Mouse (Mus musculus) gonadal fat pad, adult 2 months (tissue): Measurements from ENCODE around the gene Lrrc49. TPM values are rescaled to one million over a fixed set of nuclear protein-coding genes. Genes with fewer than 3 reads are reported as not detected.

Experiments used
- DNase-seq: peaks from one replicate; pipeline ENCODE4 v3.0.0-alpha.2; 2012; ENCODE audit warnings: low read depth
- polyA plus RNA-seq: library from polyadenylated mRNA; depleted of rRNA; stranded (reverse); fragments of >200 nt; gene quantifications from 2 replicates; pipeline ENCODE4 v1.2.3, GENCODE M21; 2012

Lrrc49 gene
- polyA plus RNA-seq, 1 experiment = 3.5 TPM

GRCm38 (mm10) chr9:60676429-60676828 lies 11.5 kb downstream of the Lrrc49 start:
- DNase-seq = no peak

DNA sequence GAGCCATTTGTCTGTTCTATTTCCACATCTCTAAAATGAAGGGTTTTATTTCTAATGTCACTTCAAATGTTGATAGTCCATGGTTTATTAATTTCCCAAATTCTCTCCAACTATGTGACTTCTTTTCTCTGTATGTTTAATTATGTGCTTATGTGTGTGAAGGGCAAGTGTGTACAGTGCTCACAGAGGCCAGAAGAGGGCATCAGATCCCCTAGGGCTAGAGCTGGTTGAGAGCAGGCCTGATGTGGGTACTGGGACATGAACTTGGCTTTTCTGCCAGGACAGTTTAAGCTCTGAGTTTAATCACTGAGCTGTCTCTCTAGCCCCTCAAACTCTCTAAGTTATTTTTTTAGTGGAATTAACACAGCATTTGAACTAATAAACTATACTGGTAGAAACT lies 13.2 kb downstream of the Lrrc49 start:
- DNase-seq = no peak

GRCm38 (mm10) chr9:60672568-60672967 lies 15.4 kb downstream of the Lrrc49 start:
- DNase-seq = no peak

GRCm38 (mm10) chr9:60668886-60669285 lies 19.1 kb downstream of the Lrrc49 start:
- no peak for DNase-seq

DNA sequence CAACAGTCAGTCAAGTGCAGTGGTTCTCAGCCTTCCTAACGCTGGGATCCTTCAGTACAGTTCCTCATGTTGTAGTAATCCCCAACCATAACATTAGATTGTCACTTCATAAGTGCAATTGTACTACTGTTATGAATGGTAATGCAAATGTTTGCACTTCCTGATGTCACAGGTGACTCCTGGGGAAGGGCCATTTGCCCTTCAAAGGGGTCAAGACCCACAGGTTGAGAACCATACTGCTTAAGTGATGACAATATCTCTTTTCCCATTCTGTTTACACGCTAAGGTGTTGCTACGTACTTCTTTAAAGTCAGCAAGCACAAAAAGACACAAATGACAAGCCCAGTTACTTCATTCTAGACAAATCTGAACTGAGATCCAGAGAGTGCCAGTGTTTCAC lies 22.4 kb downstream of the Lrrc49 start:
- no peak for DNase-seq

DNA sequence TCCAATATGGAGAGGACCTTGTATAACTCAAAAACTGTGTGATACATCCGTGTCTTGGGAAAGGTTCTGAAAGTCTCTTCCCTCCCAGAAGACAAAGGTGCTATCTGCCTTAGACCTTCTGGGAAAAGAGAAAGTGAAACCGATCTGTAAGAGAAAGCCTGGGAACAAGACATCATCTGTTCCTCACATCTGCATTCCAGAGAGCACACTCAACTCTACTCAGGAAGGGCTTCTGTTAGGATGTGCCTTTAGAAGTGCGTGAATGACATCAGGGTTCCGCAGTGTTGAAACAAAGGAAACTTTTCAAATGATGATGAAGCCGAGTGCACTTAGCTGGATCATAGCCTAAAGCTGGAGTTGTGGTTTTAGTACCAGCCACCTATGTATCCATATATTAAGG lies 23.1 kb downstream of the Lrrc49 start:
- no peak for DNase-seq

DNA sequence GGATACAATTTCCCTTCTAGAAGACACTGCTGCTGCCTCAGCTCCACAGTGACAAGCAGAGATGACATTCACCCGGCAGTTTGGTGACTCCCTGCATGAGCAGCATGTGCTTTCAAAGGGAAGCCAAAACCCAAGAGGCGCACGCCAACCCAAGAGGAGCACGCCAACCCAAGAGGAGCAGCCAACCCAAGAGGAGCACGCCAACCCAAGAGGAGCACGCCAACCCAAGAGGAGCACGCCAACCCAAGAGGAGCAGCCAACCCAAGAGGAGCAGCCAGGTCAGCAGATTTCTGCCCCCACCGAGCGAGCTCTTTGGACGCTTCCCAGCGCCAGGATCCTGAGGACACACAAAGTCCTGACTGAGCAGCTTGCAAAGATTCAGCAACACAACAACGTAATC lies 23.6 kb downstream of the Lrrc49 start:
- DNase-seq = no peak

DNA sequence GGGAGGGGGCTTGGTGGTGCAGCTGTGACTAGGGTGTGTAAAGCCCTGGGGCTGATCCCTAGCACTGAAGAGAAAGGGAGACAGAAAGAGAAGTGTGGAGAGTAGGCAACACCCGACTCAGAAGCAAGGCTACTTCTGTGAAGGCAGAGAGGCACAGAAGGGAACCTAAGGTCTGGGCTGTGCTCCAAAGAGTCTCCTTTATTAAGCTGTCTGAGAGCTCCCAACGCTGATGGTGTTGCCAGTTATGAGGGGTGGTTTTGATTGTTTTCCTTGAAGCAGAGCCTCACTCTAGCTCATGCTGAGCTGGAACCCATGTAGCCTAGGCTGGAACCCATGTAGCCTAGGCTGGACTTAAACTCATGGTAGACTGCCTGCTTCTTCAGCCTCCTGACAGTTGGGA lies 25.0 kb downstream of the Lrrc49 start:
- DNase-seq = no peak

- no peak for DNase-seq
These were observed 34.4 kb downstream of the Lrrc49 start for GRCm38 (mm10) chr9:60653582-60653981.

DNA sequence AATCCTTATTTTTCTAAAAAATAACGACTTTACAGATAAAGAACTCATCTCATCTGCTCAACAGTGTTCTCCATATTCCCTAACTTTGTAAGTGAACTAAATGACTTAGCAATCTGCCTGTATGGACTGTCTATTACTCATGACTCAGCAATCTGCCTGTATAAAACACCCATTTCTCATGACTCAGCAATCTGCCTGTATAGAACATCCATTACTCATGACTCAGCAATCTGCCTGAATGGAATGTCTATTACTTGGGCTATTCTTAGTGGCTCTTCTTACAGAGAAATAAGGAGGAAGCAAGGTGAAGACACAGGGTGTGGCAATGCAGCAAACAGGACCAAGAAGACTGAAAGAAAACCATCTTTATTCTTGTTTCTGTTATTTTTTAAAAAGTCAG lies 34.8 kb downstream of the Lrrc49 start:
- no peak for DNase-seq

- DNase-seq = no peak
These were observed 37.7 kb downstream of the Lrrc49 start for GRCm38 (mm10) chr9:60650277-60650676.

GRCm38 (mm10) chr9:60648981-60649975 lies 38.7 kb downstream of the Lrrc49 start:
- DNase-seq = no peak

GRCm38 (mm10) chr9:60633601-60634000 lies 54.4 kb downstream of the Lrrc49 start:
- no peak for DNase-seq

GRCm38 (mm10) chr9:60626311-60626791 lies 61.6 kb downstream of the Lrrc49 start:
- no peak for DNase-seq

GRCm38 (mm10) chr9:60625895-60626294 lies 62.1 kb downstream of the Lrrc49 start:
- DNase-seq = no peak

GRCm38 (mm10) chr9:60616946-60617345 lies 71.0 kb downstream of the Lrrc49 start:
- no peak for DNase-seq

GRCm38 (mm10) chr9:60616359-60616758 lies 71.6 kb downstream of the Lrrc49 start:
- no peak for DNase-seq

- DNase-seq = no peak
These were observed 75.7 kb downstream of the Lrrc49 start for GRCm38 (mm10) chr9:60612260-60612659.

DNA sequence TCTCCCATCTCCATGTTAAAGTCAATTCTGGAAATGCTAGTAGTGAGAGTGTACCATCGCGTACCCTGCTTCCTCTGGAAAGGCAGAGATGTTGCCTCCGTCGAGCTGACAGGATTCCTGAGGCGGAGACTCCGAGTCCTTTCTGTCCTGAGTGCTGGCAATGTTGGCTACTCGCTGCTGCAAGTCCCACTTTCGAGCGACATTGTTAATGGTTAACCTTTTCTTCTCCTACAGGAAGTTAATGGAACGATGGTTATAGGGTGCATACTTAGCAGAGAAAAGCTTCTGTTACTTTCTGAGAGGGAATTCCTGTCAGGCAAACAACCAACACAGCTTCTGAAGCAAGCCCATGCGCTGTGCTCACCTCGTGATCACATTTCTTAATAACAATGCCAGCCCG lies 77.8 kb downstream of the Lrrc49 start:
- no peak for DNase-seq

GRCm38 (mm10) chr9:60608857-60609256 lies 79.1 kb downstream of the Lrrc49 start:
- no peak for DNase-seq

GRCm38 (mm10) chr9:60608086-60608485 lies 79.9 kb downstream of the Lrrc49 start:
- no peak for DNase-seq

DNA sequence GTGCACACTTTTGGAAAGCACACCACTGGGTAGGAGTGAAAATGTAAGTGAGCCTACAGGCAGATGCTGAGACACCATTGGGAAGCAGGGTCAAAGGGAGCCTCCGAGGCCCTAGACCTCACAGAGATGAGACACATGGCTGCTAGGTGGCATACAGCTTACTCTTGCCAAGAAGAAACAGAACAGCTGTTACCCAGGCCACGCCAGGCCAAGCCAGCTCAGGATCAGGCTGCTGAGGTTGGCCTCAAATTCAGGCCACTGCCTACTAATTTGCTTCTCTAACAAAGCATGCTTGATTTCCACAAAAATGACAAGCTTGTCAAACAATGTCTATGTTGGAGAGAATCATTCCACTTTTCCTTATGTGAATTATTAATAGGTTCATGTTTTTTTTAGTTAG lies 83.0 kb downstream of the Lrrc49 start:
- DNase-seq = no peak

GRCm38 (mm10) chr9:60601936-60602335 lies 86.0 kb downstream of the Lrrc49 start:
- no peak for DNase-seq
